Mouse (Mus musculus) left cerebral cortex, adult 8-10 months (tissue): ENCODE measurements around the gene Smarcc2. TPM values are rescaled to one million over a fixed set of nuclear protein-coding genes. Genes with fewer than 3 reads are reported as not detected.

Experiments
- DNase-seq, 2 experiments: peaks; one replicate each; pipeline ENCODE4 v3.0.0; 2022; ENCODE audit warnings: low spot score in 2 of 2
- total RNA-seq, 4 experiments: library from RNA; stranded (reverse); gene quantifications; 2 replicates each; pipeline ENCODE4 v1.2.4; 2022

Gene Smarcc2
- 100 to 1,000 TPM; 262 to 275 (median 268) TPM for total RNA-seq

GRCm38 (mm10) chr10:128458719-128459408 is at the start of gene Smarcc2:
Gene Smarcc2, plus strand, starts transcription at chr10:128459248.
- peak; percentile 54 to 59 for DNase-seq

GRCm38 (mm10) chr10:128409692-128410559 is 49.1 kb upstream of the Smarcc2 start:
- DNase-seq = peak; percentile 94 to 97

GRCm38 (mm10) chr10:128410560-128410845 is 48.5 kb upstream of the Smarcc2 start:
- DNase-seq = no peak

GRCm38 (mm10) chr10:128411211-128412054 is 47.6 kb upstream of the Smarcc2 start, which contains the start of the genes Nabp2 and Rnf41:
Gene Nabp2, minus strand, starts transcription at chr10:128411492.
Gene Rnf41, plus strand, starts transcription at chr10:128411657.
- peak; percentile 92 to 95 for DNase-seq

- no peak for DNase-seq
These were observed 47.0 kb upstream of the Smarcc2 start for GRCm38 (mm10) chr10:128412055-128412381.

GRCm38 (mm10) chr10:128412558-128412957 is 46.5 kb upstream of the Smarcc2 start:
- no peak for DNase-seq

GRCm38 (mm10) chr10:128413076-128413475 is 46.0 kb upstream of the Smarcc2 start:
- no peak for DNase-seq

- DNase-seq = no peak
These were observed 44.2 kb upstream of the Smarcc2 start for GRCm38 (mm10) chr10:128414848-128415247.

GRCm38 (mm10) chr10:128422426-128422825 is 36.6 kb upstream of the Smarcc2 start:
- no peak for DNase-seq

GRCm38 (mm10) chr10:128424604-128425003 is 34.4 kb upstream of the Smarcc2 start:
- no peak for DNase-seq

GRCm38 (mm10) chr10:128425260-128425659 is 33.8 kb upstream of the Smarcc2 start:
- DNase-seq = no peak

GRCm38 (mm10) chr10:128429052-128429451 is 30.0 kb upstream of the Smarcc2 start:
- no peak for DNase-seq

- DNase-seq = no peak
These were observed 29.6 kb upstream of the Smarcc2 start for GRCm38 (mm10) chr10:128429454-128429853.

- no peak for DNase-seq
These were observed 25.6 kb upstream of the Smarcc2 start for GRCm38 (mm10) chr10:128433417-128433816.

GRCm38 (mm10) chr10:128434681-128435080 is 24.4 kb upstream of the Smarcc2 start:
- DNase-seq = no peak

GRCm38 (mm10) chr10:128435186-128435823 is 23.7 kb upstream of the Smarcc2 start:
- DNase-seq = no peak

GRCm38 (mm10) chr10:128435873-128436272 is 23.2 kb upstream of the Smarcc2 start:
- no peak for DNase-seq

GRCm38 (mm10) chr10:128436376-128436775 is 22.7 kb upstream of the Smarcc2 start:
- no peak for DNase-seq

- no peak for DNase-seq
These were observed 20.3 kb upstream of the Smarcc2 start for GRCm38 (mm10) chr10:128438675-128439279.

- DNase-seq = no peak
These were observed 18.6 kb upstream of the Smarcc2 start for GRCm38 (mm10) chr10:128440407-128440806.
